Mouse (Mus musculus): ENCODE measurements around the gene Plbd2. TPM values are rescaled to one million over a fixed set of nuclear protein-coding genes. Genes with fewer than 3 reads are reported as not detected.
"Not testable (repeated sequence)": the region's sequence is repeated elsewhere in the genome, so short reads cannot be mapped to it uniquely, and the experiment has no call there.

The Plbd2 gene
- polyA plus RNA-seq, 1 experiment: 53.5 TPM

DNA sequence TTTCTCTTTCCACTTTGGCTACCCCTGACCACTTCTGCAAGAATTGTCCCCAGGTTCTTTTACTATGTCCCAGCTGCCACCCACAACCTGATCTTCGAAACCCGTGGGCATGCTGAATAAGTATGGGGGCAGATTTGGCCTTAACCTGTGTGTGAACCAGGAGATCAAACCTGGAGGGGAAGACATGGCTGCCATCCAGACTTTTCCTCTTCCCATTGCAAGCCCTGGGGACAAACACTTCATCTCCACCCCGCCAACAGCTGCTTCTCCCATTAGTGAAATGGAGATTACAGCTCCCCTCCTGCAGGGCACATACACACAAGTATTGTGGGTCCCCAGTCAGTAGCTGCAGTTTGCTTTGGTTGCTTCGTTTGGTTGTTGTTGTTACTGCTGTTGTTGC is 3.9 kb upstream of the Plbd2 start:
- WGBS: 75% methylated on average over 4 of the region's 4 CpGs
- Histone ChIP-seq H3K27me3 (ENCODE audit: control insufficient read depth, insufficient read depth, low read length) (no peaks in the 10 kb centered on the region), H3K4me1 (ENCODE audit: control insufficient read depth, insufficient read depth, low read length) (peaks cover 6% of the 10 kb centered on the region; the same call in 1 of the 2 replicates), H3K27ac (ENCODE audit: insufficient read depth, low read length) (no peak overlapping the region), H3K4me3 (replicated peaks; ENCODE audit: insufficient read depth, low read depth, low read length) (no peak overlapping the region)
- TF ChIP-seq CTCF (IDR thresholded peaks at IDR 0.05; ENCODE audit: borderline replicate concordance, insufficient read depth, low read depth, low read length) (no peak), POLR2A (IDR thresholded peaks at IDR 0.05; ENCODE audit: borderline replicate concordance, insufficient read depth, low read length) (no peak)
- DNase-seq: no peak

DNA sequence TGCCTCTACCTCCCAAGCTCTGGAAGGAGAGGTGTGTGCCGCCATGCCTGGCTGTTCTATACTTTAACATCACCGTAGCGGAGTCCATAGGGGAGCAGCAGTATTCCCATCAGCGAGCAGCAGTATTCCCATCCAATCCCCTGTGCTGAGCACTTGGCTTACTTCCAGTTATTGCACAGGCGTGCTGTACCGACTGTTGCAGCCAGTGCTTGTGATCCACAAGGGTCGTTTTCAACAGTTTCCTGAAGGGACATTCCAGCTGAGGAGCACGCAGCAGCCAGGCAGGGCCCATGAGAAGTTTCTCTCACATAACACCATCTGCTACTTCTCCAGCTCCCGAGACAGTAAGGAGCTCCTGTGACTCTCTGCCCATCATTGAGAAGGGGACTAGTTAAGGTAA is 3.1 kb upstream of the Plbd2 start:
- H3K27me3 ChIP-seq (ENCODE audit: control insufficient read depth, insufficient read depth, low read length): no peaks in the 10 kb centered on the region
- 46% methylated on average over 9 of the region's 9 CpGs for WGBS
- no peak for TF ChIP-seq CTCF (IDR thresholded peaks at IDR 0.05; ENCODE audit: borderline replicate concordance, insufficient read depth, low read depth, low read length)
- no peak for TF ChIP-seq POLR2A (IDR thresholded peaks at IDR 0.05; ENCODE audit: borderline replicate concordance, insufficient read depth, low read length)
- no peak overlapping the region for H3K27ac ChIP-seq (ENCODE audit: insufficient read depth, low read length)
- H3K4me1 ChIP-seq (ENCODE audit: control insufficient read depth, insufficient read depth, low read length): peaks cover 9% of the 10 kb centered on the region; the same call in 1 of the 2 replicates
- DNase-seq: no peak
- no peak overlapping the region for H3K4me3 ChIP-seq (replicated peaks; ENCODE audit: insufficient read depth, low read depth, low read length)

DNA sequence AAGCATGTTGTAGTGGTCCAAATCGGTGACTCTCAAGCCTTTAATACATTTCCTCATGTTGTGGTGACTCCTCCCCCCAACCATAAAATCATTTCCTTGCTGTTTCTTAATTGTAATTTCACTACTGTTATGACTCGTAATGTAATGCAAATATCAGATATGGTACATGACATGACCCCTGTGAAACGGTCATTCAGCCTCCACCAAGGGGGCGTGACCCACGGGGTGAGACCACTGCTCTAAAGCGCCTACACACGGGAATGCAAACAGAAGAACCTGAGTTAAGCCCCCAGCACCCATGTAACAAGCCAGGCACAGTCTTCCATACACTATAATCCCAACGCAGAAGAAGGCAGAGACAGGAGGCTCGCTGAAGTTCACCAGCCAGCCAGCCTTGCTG is 2.4 kb upstream of the Plbd2 start:
- no peak overlapping the region for H3K27ac ChIP-seq (ENCODE audit: insufficient read depth, low read length)
- TF ChIP-seq CTCF (IDR thresholded peaks at IDR 0.05; ENCODE audit: borderline replicate concordance, insufficient read depth, low read depth, low read length): no peak
- no peak for TF ChIP-seq POLR2A (IDR thresholded peaks at IDR 0.05; ENCODE audit: borderline replicate concordance, insufficient read depth, low read length)
- H3K4me3 ChIP-seq (replicated peaks; ENCODE audit: insufficient read depth, low read depth, low read length): peak overlapping the region; percentile 23
- DNase-seq: no peak
- H3K27me3 ChIP-seq (ENCODE audit: control insufficient read depth, insufficient read depth, low read length): no peaks in the 10 kb centered on the region
- WGBS: 79% methylated on average over 9 of the region's 9 CpGs
- H3K4me1 ChIP-seq (ENCODE audit: control insufficient read depth, insufficient read depth, low read length): peaks cover 9% of the 10 kb centered on the region; the same call in 1 of the 2 replicates

DNA sequence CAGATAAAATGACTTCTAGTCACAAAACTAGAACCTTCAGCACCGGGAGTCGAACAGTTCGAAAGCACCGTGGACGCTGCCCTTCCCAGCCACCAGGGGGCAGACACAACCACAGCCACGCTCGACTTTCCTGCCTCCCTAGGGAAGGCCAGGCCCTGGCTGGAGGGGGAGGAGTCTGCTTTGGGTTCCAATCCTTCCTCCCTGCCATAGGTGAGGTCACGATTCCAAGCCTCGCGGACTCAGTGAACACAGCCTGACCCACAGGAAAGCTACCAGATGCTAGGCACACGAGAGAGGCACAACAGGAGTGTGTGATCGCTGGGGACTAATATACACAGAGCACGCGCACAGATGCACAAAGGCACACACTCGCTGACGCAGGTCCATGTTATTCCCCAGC is 1.9 kb upstream of the Plbd2 start:
- Histone ChIP-seq H3K27me3 (ENCODE audit: control insufficient read depth, insufficient read depth, low read length) (no peaks in the 10 kb centered on the region), H3K4me3 (replicated peaks; ENCODE audit: insufficient read depth, low read depth, low read length) (peak overlapping the region; percentile 23), H3K4me1 (ENCODE audit: control insufficient read depth, insufficient read depth, low read length) (peaks cover 9% of the 10 kb centered on the region; the same call in 1 of the 2 replicates), H3K27ac (ENCODE audit: insufficient read depth, low read length) (no peak overlapping the region)
- DNase-seq: peak; percentile 82 to 87
- TF ChIP-seq POLR2A (IDR thresholded peaks at IDR 0.05; ENCODE audit: borderline replicate concordance, insufficient read depth, low read length): no peak
- peak; percentile 89 for TF ChIP-seq CTCF (IDR thresholded peaks at IDR 0.05; ENCODE audit: borderline replicate concordance, insufficient read depth, low read depth, low read length)
- WGBS: 22% methylated on average over 16 of the region's 16 CpGs

- 3% methylated on average over 12 of the region's 12 CpGs for WGBS
- peak overlapping the region; percentile 69 for H3K4me3 ChIP-seq (replicated peaks; ENCODE audit: insufficient read depth, low read depth, low read length)
- TF ChIP-seq CTCF (IDR thresholded peaks at IDR 0.05; ENCODE audit: borderline replicate concordance, insufficient read depth, low read depth, low read length): no peak
- no peak for TF ChIP-seq POLR2A (IDR thresholded peaks at IDR 0.05; ENCODE audit: borderline replicate concordance, insufficient read depth, low read length)
- DNase-seq: peak in 1 of 2 experiments; percentile 34
- peak overlapping the region; percentile 49; the same call in 1 of the 2 replicates for H3K27ac ChIP-seq (ENCODE audit: insufficient read depth, low read length)
- H3K27me3 ChIP-seq (ENCODE audit: control insufficient read depth, insufficient read depth, low read length): no peaks in the 10 kb centered on the region
- H3K4me1 ChIP-seq (ENCODE audit: control insufficient read depth, insufficient read depth, low read length): peaks cover 9% of the 10 kb centered on the region; the same call in 1 of the 2 replicates
Measured at GRCm38 (mm10) chr5:120502675-120503143, 716 bp downstream of the Plbd2 start.

DNA sequence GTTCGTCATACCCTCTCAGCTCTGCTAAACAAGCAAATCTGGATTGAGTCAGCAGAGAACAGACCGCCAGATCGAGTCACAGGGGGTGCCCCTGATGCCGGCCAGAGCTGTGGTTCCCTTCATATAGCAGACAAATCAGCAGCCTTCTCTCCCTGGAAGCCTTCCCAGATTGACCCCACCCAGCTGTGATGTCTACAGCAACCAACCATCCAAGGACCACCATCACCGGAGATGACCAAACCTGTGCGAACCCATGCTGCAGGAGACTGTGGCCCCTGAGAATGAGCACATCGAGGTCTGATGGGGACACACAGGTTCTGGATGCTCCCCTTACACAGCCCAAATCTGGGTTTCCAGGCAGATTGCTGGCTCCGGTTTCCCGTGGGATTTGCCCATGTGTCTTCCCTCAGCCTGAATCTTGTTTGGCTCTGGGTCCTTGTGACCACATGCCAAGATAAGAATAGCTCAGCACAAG is 1.2 kb downstream of the Plbd2 start:
- 15% methylated on average over 9 of the region's 9 CpGs for WGBS
- Histone ChIP-seq H3K27ac (ENCODE audit: insufficient read depth, low read length) (no peak overlapping the region), H3K4me1 (ENCODE audit: control insufficient read depth, insufficient read depth, low read length) (peaks cover 9% of the 10 kb centered on the region; the same call in 1 of the 2 replicates), H3K4me3 (replicated peaks; ENCODE audit: insufficient read depth, low read depth, low read length) (peak overlapping the region; percentile 69), H3K27me3 (ENCODE audit: control insufficient read depth, insufficient read depth, low read length) (no peaks in the 10 kb centered on the region)
- no peak for TF ChIP-seq CTCF (IDR thresholded peaks at IDR 0.05; ENCODE audit: borderline replicate concordance, insufficient read depth, low read depth, low read length)
- peak; percentile 33 to 41 for DNase-seq

DNA sequence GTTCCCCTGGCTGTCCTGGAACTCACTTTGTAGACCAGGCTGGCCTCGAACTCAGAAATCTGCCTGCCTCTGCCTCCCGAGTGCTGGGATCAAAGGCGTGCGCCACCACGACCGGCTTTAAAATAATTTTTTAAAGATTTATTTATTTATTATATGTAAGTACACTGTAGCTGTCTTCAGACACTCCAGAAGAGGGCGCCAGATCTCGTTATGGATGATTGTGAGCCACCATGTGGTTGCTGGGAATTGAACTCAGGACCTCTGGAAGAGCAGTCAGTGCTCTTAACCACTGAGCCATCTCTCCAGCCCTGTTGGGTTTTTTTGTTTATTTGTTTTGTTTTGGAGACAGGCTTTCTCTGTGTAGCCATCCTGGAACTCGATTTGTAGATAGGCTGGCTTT is 2.8 kb downstream of the Plbd2 start:
- not testable (repeated sequence) for DNase-seq; H3K27me3 ChIP-seq (ENCODE audit: control insufficient read depth, insufficient read depth, low read length); H3K27ac ChIP-seq (ENCODE audit: insufficient read depth, low read length); H3K4me3 ChIP-seq (replicated peaks; ENCODE audit: insufficient read depth, low read depth, low read length)
- 88% methylated on average over 9 of the region's 9 CpGs for WGBS
- peaks cover 14% of the 10 kb centered on the region; the same call in 1 of the 2 replicates for H3K4me1 ChIP-seq (ENCODE audit: control insufficient read depth, insufficient read depth, low read length)

GRCm38 (mm10) chr5:120499202-120499601 is 4.2 kb downstream of the Plbd2 start:
- DNase-seq: no peak
- peaks cover 21% of the 10 kb centered on the region for H3K4me1 ChIP-seq (ENCODE audit: control insufficient read depth, insufficient read depth, low read length)
- H3K27ac ChIP-seq (ENCODE audit: insufficient read depth, low read length): no peak overlapping the region
- no peak for TF ChIP-seq CTCF (IDR thresholded peaks at IDR 0.05; ENCODE audit: borderline replicate concordance, insufficient read depth, low read depth, low read length)
- no peak for TF ChIP-seq POLR2A (IDR thresholded peaks at IDR 0.05; ENCODE audit: borderline replicate concordance, insufficient read depth, low read length)
- H3K4me3 ChIP-seq (replicated peaks; ENCODE audit: insufficient read depth, low read depth, low read length): no peak overlapping the region
- WGBS: 91% methylated on average over 4 of the region's 4 CpGs
- no peaks in the 10 kb centered on the region for H3K27me3 ChIP-seq (ENCODE audit: control insufficient read depth, insufficient read depth, low read length)
